Mouse (Mus musculus): ENCODE measurements around the gene Gtf3c1.
A peak's percentile ranks its signal among the peaks of the same experiment; 100 is the strongest.
"Not testable (repeated sequence)": the region's sequence is repeated elsewhere in the genome, so short reads cannot be mapped to it uniquely, and the experiment has no call there.

Gtf3c1 gene

DNA sequence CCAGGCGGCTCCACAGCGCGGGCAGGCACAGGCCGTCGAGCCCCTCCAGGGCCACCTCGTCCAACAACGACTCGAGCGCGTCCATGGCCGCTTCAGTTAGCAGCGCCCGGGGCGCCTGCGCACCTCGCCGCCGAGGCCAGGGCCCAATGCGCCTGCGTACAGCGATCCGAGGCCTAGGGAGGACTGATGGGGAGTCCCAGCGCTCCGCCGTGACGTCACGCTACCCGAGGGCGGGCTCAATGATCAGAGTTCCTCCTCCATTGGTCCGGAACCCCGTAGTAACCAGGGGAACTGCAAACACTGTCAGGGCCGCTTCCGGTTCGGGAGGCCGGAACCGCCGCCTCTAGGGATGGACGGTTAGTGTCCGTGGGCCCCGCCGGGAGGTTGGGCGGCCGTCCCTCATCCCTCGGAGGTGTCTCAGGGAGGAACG, at the start of gene Gtf3c1, which contains the start of gene D430042O09Rik:
Gene Gtf3c1 (minus strand): TSS at position 188 of the 430 bp plus-strand sequence.
Gene D430042O09Rik (plus strand): TSS at position 296 of the 430 bp plus-strand sequence.
- DNase-seq: peak; percentile 100

DNA sequence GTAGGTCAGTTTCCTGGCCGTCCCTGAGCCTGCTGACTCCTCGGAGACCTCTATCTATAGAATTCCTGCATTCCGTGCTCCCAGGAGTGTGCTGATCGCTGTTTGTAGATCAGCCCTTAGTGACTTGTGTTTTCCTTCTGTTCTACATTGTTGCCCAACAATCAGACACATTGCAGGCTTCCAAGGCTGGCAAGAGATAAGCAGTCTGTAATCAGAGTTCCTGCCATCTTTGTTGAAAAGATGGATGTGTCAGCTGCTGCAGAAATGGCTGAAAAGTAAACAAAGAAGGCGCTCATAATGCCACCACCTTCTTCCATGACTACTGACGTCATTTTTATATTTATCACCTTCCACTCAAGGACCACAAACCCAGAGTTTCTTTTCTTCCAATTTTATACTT, 49.2 kb upstream of the Gtf3c1 start:
- no peak for DNase-seq

DNA sequence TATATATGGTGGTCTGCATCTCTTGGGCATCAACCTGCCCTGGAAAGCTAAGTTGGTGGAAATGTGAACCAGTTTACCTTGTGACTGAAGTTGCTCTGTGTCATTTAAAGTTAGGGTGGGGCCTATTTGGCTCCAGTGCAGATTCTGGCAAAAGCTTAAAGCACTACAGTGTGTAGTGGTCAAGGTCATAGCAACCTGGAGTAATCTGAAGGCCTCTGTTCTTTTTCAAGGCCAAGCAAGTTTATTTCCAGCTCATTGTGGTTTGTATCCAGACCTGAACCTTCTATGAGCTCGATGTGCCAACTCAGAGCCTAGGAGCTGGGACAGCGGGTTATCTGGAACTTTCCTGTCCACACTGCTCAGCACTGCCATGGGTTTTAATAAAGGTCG, 45.7 kb upstream of the Gtf3c1 start:
- DNase-seq: no peak

DNA sequence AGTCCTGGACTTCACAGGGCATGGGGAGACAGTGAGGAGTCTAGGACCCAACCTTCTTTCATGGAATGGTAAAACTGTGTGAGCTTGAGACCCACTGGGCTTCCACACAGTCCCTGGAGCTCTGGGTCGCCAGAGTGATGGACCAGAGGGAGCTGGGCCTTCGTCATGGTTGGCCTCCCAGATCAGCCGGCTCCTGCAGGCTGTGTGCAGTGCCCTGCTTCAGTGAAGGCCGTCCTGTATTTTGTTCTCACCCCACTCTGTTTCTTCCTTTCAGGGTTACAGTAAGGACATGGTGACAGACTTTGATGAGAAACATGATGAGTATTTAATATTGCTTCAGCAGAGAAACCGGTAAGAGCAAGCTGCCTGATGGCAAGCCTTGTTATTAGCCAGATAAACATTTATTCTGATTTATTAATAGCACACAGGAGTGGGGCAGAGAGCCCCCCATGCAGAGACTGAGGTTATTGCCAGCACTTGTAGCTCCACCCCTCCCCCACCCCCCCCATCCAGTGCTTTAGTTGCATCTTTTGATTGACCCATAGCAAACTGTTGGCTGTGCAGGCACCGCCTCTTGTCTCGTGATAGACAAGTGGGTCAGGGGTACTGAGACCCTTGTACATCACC, 45.2 kb upstream of the Gtf3c1 start:
- no peak for DNase-seq

DNA sequence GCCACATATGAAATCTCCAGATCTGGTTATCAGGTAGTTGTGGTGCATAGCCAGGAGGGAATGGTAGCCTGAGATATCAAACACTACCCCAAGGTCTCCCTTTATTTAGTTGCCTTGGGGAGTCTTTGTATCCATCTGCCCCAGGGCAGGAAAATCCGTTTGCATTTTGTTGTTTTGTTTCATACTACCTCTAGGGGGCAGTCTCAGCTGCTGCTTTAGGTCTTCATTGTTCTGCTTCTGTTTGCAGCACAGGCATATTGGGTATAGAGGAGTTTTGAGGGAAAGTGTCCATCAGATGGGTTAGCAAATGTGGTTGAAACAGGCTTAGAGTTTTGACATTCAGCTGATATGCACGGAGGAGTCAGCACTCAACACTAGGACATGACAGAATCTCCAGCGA, 40.6 kb upstream of the Gtf3c1 start:
- peak; percentile 49 for DNase-seq

DNA sequence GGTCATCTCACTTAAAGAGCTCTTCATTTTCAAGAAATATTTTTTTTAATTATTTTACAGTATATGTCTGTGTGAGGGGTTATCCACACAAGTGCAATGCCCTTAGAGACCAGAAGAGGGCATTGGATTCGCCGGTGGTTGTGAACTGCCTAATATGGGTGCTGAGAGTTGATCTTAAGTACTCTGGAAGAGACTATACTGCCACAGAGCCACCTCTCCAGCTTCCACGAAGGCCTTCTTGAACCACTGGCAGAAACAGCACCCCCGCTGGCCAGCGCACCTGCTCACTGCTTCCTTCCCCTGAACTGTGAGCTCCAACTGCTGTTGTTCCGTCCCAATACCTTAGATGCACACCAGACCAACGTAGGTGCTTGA, 39.7 kb upstream of the Gtf3c1 start:
- no peak for DNase-seq

DNA sequence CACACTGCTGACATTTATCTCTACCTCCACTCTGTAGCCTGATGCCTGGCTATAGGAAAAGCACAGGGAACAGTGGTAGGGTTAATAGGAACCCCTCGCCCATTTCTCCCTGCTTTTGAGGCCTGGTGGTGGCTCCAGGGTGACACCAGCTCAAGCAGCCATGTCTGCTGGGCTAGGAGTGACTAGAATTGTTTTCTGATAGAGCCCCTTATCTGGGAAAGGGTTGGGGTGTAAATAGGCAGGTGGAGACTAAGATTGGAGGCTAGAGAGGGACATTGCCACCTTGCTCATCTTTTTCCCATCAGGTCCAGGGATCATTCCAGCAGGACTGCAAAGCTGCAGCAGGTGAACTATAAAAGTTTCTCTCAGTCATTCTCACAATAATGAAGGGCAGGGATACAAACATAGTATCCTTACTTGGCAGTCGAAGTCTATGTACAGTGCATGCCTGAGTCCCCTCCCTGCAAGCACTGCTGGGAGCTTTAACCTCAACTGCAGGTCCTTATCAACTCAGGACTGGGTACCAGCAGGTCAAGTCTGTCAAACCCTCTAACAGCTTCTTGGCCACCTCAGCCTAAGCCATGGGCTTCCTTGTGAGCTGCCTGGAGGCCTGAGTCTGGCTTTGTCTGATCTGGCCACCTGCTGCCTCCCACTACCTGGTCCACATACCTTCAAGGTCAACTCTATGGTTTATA, 39.2 kb upstream of the Gtf3c1 start:
- no peak for DNase-seq

DNA sequence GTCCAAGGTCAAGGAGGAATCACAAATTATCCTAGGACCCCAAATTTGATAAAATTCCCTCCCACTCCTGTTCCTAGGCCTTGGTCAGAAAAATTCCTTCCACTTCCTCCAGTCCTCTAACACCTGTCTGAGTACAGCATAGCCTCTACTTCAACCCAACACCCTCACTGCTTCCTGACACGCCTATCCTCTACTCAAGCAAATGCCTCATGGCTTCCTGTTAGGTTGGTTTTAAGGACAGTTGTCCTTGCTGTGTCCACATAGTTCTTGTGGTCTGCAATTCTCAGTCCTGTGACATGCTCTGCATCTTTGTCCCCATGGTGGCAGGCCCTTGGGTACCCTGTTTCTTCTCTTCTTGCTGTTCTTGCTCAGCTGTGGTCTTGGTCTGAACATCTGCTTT, 37.2 kb upstream of the Gtf3c1 start:
- DNase-seq: no peak

DNA sequence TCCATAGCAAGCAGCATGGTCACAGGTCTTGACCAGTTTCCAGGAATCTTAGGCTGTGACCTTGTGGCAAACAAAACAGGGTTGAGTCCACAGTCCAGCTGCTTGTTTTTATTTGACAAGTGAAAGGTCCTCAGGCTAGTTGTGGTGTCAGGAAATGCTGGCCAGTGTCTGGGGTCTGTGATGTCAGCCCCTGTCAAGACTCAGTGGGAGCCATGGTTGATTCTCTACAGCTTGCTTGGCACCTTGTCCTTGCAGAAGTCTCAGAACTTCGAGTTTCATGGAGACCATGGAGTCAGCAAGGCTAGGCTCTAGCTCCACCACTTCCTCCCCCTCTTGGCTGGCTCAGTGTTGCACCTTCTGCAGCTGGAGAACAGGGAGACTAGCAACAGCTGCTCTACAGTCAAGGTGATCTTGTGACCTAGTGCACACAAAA, 33.7 kb upstream of the Gtf3c1 start:
- no peak for DNase-seq

DNA sequence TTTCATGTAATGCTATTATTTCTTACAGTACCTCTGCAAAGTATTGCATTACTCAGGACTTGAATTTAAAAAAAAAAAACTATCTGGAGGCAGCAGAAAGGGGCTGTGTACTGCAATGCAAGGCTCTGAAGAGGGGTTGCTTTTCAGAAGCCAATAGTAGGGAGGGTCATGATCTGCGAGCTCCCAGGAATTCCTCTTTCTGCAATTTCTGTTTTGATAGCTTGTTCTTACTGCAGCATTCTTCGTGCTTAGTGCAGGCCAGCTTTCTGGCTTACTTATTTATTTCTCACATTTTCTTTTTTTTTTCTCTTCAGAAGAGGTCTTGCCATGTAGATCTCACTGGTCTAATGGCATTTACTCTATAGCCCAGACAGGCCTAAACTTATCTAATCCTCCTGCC, 32.9 kb upstream of the Gtf3c1 start:
- no peak for DNase-seq

DNA sequence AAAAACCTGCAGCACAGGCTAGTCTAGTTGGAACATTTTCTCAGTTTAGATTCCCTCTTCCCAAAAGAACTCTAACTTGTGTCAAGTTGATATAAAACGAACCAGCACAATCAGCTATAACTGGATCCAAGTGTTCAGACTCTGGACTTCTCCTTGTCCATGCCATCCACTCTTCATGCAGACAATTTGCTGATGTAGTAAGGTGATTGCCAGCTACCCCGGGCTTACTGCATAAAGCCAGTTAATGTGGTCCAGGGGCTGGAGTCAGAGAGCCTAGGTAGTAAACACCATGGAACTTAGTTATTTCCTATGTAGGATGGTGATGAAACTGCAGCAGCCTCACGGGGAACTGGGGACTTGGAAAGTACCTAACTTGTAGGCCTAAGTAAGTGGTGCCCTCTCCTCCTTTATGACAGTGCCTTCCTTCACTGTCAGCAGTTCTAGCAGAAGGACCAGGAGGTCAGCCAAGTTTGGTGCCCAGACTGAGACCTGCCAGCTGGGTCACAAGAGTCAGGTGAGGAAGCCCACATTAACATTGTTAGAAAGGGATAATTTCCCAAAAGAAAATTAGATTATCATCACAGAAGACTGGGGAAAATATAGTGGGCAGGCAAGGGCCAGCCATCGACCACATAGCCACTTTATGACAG, 28.9 kb upstream of the Gtf3c1 start:
- DNase-seq: no peak

DNA sequence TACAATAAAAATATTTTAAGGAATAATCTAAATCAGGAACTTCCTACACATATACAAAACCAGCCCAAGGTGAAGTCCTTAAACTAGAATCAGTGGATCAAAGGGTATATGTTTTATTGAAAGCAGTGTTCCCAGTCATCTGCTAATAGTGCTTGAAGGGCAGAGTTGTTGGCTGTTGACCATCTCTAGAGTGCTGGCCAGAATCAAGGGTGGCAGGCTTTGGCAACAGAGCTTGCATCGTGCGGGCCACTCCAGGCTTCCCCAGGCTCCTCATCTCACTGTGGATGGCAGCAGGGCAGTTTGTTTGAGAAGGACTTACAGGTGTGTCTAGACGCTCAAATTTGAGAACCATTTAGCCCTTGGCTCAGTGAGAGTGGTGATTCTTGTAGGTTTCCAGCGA, 26.2 kb upstream of the Gtf3c1 start:
- no peak for DNase-seq

DNA sequence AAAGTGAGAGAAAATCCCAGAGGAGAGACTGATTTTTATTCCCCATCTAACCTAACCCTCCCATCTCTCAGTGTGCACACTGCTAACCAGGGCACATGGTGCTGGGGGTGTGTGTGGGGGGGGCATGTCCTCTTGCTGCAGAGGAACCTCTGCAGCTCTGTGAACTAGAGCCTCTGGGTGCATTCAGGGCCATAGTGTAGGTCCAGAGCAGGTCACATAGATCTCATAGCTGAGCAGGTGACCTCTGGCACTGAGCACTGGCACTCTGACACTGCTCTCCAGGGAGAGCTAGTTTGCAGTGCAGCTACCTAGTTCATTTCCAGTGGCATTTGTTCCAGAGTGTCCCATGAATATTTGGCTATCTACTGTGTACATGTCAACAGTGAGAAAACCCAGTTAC, 24.1 kb upstream of the Gtf3c1 start:
- no peak for DNase-seq

DNA sequence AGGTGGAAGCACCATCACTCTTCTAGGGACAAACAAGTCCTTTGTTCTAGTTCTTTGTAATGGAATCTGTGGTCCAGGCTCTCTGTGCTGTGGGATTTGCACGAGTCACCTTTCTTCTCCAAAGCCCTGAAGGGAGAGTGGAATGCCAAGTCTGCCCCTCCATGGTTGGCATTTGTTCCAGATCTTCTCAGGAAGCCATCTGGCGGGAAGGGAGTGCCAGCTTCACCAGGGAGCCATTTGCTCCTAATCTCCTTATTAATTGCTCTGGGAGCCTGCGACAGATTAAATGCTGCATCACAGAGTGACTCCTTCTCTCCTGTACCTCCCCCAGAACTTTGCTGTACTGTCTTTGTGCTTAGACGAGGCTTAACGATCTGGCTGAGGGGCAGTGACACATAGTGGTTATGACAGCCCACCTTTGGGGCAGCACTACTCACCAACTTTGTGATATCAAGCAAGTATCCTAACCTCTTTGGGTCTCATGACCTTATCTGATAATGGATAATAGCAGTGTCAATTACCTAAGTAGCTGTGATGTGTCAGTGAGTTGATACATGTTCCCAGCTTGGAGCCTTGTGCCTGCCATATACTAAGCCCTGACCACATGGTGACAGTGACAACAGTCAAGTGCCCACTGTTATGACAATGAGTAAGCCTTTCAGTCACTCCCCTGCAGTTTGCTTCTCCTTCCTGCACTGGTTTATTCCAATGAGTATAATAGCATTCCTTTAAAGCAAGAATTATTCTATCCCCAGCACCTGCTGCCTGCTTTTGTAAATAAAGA, 15.8 kb upstream of the Gtf3c1 start:
- DNase-seq: peak; percentile 94

DNA sequence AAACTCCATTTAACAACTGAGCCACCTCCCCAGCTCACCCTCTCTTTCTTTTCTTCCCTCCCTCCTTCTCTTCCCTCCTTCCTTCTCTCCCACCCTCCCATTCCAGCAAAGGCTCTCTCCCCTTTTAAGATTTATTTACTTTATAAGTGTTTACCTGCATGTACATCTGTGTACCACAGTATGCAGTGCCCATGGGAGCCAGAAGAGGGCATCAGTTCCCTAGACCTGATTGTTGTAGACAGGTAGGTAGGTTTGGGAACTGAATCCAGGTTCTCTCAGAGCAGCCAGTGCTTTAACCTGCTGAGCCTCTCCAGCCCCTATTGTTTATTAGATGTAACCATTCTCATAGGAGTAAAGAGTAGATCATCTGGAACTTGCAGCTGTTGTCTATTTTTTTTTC, 14.5 kb upstream of the Gtf3c1 start:
- no peak for DNase-seq

DNA sequence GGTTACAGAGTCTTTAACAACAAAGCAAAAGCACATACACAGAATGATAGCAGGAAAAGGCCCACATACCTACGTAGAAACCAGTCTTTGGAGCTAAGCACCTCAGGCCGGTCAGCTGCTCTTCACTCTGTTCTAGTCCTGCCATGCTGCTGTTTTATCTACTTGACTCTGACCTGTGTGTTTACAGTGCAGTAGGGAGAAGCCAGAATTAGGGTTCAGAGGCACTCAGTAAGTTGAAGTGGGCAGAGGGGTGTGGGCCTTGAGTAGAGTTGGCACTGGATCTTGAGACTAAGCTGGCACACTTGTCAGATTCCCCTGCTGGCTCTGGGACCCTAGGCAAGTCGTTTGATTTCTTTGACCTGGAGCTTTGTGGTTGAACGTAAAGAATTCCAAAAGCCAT, 13.5 kb upstream of the Gtf3c1 start:
- no peak for DNase-seq

DNA sequence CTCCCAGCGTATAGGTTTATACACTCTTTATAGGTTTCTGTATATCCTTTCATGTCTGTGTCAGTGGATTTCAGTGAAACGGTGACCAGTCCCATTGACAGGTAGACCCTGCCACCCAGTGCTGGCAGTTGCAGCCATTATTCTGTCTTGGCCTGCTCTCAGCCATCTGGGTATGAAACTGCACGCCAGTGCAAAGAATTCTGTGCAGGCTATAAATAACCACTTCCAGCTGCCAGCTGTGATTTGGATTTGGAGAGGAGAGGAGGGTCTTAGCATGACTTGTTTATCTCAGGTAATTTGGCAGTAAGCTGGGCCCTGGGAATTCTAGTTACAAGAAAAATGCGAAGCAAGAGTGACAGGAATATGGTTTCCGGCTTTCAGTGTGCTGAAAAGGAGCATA, 12.8 kb upstream of the Gtf3c1 start:
- DNase-seq: no peak

DNA sequence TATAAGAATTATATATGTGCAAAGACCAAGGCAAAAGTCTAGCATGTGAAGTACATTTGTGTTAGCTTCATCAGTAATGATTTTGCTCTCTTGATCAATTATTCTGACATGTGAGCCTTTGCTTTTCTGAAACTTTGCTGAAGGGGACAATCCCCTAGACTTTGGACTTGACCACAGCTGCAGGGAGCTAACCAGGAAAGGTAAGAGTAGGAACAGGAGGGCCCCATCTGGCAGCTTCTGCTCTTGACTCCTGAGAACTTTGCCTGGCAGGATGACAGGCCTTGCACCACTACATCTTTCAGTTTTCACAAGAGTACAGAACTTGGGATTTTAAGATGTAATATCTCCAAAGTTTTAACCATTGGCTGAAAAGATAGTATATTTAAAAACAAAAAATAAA, 10.0 kb upstream of the Gtf3c1 start:
- no peak for DNase-seq

DNA sequence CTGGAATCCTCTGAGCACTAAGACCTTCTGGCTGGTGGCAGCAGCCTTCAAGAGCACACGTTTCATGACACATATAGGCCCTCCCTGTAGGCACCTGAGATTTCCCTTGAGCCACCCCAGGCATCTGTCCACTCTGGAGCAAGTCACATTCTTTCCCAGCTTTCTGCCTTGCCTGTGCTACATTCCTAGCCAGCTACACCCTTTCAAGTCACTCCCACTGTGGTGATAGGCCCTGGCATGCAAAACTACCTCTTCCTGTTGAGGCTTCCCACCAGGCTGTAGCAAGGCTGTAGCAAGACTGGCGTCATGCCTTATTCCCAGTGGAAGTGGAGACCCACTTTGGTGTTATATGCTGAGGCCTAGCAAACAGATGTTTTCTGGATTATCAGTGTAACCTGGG, 9.1 kb upstream of the Gtf3c1 start:
- DNase-seq: no peak

DNA sequence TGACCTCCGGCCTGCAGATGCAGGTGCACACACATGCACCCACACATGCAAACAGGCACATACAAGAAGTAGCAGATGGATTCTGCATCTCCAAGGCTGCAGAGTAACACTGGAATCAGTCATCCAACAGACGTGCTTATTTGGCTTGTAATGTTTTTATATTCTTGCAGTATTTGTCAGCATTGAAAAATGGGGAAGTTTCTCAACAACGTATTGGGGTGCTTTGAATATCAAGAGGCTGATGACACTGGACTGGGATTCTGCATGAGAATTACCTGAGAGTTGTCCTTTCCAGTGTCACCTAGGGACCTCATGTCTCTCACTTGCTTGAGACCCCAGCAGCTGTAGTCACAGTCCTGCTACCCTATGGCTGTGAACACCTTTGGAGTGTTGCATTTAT, 7.2 kb upstream of the Gtf3c1 start:
- no peak for DNase-seq

DNA sequence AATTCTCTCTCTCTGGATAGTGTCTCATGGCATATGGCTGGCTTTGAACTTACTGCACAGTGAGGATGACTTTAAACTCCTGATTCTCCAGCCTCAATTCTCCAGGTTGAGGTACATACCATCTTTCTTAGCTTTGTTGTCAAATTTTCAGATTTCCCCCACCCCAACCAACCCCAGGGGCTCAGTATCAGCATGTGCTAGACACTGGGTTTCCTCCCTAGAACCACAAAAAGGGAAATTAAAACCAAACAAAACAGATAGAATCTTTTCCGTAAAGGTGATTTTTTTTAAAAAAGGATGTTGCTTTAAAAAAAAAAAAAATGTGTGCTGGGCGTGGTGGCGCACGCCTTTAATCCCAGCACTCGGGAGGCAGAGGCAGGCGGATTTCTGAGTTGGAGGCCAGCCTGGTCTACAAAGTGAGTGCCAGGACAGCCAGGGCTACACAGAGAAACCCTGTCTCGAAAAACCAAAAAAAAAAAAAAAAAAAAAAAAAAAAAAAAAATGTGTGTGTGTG, 6.0 kb upstream of the Gtf3c1 start:
- not testable (repeated sequence) for DNase-seq

DNA sequence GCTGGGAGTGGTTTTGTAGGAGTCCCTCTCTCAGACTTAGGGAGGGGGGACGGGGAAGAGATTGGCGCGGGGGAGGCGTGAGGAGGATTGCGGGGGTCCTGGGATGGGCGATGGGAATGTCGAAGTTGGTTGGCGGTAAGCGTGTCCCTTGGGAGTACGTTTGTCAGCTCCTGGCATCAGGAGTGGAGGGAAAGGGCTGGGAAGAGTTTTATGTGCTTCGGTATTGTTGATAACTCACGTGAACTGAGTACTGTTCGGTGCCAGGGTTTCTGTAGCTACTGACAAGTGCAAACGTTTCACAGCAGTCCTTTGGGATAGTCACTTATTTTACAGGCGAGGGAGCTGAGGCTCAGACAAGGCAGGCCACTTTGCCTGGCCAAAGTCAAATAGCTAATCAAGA, 520 bp upstream of the Gtf3c1 start:
- DNase-seq: no peak

DNA sequence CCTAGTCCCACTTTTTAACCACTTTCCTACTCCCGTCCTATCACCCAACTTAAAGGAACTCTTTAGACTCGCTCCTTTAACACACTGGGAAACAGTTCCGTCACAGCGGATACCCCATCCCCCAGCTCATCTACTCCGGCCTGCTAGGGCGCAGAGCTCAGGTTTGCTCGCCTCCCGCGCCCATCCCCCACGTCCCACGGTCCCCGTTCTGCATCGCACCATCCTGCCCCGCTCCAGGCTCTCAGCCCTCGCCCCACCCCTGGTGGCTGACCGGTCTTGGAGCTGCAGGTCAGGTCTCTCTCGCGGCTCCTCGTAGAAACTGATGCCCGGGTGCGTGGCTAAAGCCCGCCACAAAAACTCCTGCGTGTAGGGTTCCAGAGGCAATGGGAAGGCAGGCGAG, 394 bp downstream of the Gtf3c1 start:
- no peak for DNase-seq

Measured in cerebellum, adult 9-10 months (tissue).